Mouse (Mus musculus): ENCODE data around the gene Dcaf6.

DNA sequence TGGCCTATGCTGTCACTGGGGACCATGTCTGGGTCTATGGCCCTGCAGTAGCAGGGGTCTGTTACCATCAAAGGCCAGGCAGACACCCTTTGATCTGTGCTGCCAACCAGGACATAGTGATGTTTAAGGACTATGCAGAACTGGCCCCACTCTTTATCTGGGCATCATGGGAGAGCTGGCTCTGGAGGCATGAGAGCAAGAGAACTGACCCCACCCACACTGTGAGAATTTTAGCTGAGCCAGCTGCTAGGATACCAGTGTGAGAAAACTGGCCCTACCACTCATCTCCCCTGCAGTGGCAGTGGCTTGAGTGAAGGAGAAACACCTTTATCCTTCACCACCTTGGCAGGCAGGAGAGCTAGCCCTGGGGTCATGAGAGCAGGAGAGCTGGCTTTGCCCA, 19.1 kb downstream of the Dcaf6 start:
- TF ChIP-seq CTCF (IDR thresholded peaks at IDR 0.05; ENCODE audit: borderline replicate concordance, insufficient read depth, low read length) = no peak
- TF ChIP-seq POLR2A (IDR thresholded peaks at IDR 0.05; ENCODE audit: low read depth, low read length) = no peak

All from embryonic fibroblast, embryonic 13.5 days (primary cell).